Mouse (Mus musculus): ENCODE data around the gene Rgs11.
"Not testable (repeated sequence)": the region's sequence is repeated elsewhere in the genome, so short reads cannot be mapped to it uniquely, and the experiment has no call there.

Rgs11 gene

GRCm38 (mm10) chr17:26202737-26203136 is at the start of gene Rgs11:
Rgs11 (plus strand) TSS chr17:26202951.
- DNase-seq (ENCODE audit: low spot score in 2 of 2) = no peak

- no peak for DNase-seq (ENCODE audit: low spot score in 2 of 2)
Observed at GRCm38 (mm10) chr17:26162736-26163135, 40.0 kb upstream of the Rgs11 start.

- no peak for DNase-seq (ENCODE audit: low spot score in 2 of 2)
Observed at GRCm38 (mm10) chr17:26168039-26168438, 34.7 kb upstream of the Rgs11 start.

GRCm38 (mm10) chr17:26175248-26175647 is 27.5 kb upstream of the Rgs11 start:
- DNase-seq (ENCODE audit: low spot score in 2 of 2) = not testable (repeated sequence)

DNA sequence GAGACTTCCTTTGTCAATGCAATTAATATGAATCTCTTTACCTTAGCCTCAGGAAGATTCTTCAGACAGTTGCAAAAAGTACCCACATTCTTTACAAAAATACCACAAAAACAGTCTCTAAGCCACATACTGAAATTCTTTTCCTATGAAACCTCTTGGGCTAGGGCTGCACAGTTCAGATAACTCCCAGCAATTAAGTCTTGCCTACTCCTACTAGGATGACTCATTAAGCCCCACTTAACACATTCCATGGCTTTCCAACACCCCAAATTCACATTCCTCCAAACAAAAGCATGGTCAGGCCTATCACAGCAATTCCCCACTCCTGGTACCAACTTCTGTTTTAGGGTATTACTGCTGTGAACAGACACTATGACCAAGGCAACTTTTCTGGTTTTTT is 24.1 kb upstream of the Rgs11 start:
- no peak for DNase-seq (ENCODE audit: low spot score in 2 of 2)

GRCm38 (mm10) chr17:26181179-26181578 is 21.6 kb upstream of the Rgs11 start:
- DNase-seq (ENCODE audit: low spot score in 2 of 2) = no peak

DNA sequence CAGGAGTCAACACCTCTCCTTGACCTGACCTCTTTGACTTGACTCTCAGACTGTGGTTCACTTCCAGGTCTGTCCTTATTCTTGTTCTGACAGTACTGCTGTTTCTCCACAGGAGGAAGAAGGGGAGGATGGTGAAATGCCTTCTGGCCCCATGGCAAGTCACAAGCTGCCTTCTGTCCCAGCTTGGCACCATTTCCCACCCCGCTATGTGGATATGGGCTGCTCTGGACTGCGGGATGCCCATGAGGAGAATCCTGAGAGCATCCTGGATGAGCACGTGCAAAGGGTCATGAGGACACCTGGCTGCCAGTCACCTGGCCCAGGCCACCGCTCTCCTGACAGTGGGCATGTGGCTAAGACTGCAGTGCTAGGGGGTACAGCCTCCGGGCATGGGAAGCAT is 15.2 kb upstream of the Rgs11 start:
- DNase-seq (ENCODE audit: low spot score in 2 of 2) = no peak

DNA sequence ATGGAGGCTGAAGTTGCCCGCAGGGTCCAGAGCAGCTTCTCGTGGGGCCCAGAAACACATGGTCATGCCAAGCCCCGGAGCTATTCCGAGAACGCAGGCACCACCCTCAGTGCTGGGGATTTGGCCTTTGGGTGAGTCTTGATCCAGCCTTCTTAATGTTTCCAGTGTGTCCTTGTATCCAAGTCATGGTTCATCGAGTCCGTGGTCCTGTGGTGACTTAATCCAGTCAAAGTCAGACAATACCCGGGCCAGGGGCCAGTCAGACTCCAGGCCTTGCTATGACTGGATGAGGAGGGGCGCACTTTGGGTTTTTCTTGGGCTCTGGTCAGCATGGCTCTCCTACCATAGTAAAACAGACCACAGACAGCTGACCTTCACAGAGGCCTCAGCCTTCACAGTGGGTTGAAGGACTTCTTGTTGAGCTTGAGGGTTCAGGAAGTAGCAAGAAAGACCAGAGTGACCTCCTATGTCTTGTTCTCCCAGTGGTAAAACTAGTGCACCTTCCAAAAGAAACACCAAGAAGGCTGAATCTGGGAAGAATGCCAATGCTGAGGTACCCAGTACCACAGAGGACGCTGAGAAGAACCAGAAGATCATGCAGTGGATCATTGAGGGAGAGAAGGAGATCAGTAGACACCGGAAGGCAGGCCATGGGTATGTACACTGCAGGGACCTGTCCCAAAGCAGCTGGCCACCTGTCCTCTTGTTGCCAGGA is 14.5 kb upstream of the Rgs11 start:
- DNase-seq (ENCODE audit: low spot score in 2 of 2) = no peak

- not testable (repeated sequence) for DNase-seq (ENCODE audit: low spot score in 2 of 2)
Observed at GRCm38 (mm10) chr17:26191486-26191885, 11.3 kb upstream of the Rgs11 start.

DNA sequence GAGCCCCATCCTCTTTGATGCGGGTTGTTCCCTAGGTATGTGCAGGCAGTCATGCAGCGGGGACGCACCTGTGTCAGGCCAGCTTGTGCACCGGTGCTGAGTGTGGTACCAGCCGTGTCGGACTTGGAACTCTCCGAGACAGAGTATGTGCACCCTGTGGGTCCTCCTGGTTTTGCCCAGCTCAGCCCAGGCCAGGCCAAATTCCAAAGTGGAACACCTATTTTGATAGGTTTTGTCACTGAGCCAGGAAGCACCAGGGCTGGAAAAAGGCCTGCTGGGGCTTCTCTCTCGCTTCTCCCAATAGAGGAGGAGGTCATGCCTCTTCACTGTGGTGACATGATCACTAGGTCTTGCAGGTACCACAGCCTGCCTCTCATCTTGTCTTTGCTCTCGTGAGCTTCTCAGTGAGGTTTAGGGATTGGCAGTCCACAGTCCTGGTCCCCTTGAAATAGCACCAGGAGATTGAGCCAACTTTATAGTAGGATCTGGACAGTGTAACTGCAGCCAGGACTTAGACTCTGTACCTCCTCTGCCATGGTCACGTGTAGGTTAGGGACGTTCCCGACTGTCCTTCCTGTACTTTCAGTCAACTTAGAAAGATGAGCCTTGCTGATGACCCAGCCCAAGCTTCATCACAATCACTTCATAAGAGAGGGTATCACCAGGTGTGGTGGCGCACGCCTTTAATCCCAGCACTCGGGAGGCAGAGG is 10.1 kb upstream of the Rgs11 start:
- no peak for DNase-seq (ENCODE audit: low spot score in 2 of 2)

GRCm38 (mm10) chr17:26198892-26199291 is 3.9 kb upstream of the Rgs11 start, which contains the start of gene Pdia2:
Pdia2 (minus strand) TSS chr17:26199087.
- no peak for DNase-seq (ENCODE audit: low spot score in 2 of 2)

GRCm38 (mm10) chr17:26200831-26201705 is 1.7 kb upstream of the Rgs11 start:
- peak in 1 of 2 experiments; percentile 25 for DNase-seq (ENCODE audit: low spot score in 2 of 2)

DNA sequence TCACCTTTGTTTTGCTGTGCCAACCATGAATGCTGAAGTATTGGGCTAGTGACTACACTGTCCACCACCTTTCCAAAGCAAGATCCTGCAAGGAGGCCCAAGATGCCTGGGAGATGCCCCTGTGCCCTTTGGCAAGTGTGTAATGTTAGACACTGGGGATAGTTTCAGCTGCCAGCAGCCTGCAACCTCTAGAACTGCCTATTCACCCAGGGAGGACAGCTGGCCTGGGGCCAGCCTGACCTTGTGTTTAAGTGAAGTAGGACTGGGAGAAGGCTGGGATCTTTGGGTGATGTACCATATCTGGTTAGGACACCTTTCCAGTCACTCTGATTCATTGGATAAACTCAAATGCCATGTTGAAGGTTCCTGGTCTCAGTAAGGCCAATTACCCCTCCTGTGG is 753 bp upstream of the Rgs11 start:
- DNase-seq (ENCODE audit: low spot score in 2 of 2) = no peak

DNA sequence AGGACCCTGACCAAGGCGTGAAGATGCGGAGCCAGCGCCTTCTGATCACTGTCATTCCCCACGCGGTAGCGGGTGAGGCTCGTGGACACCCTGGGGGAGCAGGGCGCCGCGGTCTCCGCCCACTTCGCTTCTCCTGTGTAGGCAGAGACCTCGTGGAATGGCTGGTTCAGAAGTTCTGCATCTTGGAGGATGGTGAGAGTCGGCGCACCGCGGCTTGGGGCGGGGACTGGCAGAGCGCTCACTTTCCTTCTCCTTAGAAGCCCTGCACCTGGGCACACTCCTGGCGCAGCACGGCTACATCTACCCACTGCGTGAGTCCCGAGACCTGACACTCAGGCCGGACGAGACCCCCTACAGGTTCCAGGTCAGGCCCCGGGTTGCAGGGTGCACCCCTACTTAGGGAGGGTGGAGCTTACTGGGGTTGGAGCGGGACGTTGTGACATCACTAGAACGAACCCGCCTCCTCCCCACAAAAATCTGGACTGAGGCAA is 615 bp downstream of the Rgs11 start:
- no peak for DNase-seq (ENCODE audit: low spot score in 2 of 2)

DNA sequence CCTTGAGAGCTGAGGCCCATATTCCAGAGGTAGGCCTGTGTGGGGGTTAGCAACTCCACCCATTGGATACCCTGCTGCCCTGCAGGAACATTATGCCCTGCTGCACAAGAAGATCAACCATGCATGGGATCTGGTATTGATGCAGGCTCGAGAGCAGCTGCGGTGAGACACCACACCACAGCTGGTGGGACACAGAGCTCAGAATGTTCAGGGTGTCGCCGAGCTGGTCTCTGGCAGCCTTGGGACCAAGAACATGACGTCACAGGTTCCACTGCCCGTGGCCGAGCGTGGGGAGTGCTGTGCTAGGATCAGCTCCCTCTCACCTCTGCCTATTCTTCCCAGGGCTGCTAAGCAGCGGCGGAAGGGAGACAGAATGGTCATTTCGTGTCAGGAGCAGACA is 2.0 kb downstream of the Rgs11 start:
- DNase-seq (ENCODE audit: low spot score in 2 of 2) = no peak

DNA sequence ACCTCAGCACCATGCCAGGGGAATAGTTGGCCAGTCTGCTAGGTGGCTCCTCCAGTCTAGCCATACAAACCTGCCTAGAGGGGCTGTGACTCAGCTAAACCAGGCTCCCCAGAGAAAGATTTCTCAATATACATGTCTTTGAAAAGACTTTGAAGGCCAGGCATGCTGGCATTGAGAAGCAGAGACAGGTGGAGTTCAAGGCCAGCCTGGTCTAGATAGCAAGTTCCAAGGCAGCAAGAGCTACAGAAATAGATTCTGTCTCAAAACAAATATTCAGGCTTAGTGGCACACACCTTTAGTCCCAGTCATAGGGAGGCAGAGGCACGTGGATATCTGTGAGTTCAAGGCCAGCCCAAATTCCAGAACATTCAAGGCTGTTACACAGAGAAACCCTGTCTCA is 3.6 kb downstream of the Rgs11 start:
- DNase-seq (ENCODE audit: low spot score in 2 of 2) = no peak

DNA sequence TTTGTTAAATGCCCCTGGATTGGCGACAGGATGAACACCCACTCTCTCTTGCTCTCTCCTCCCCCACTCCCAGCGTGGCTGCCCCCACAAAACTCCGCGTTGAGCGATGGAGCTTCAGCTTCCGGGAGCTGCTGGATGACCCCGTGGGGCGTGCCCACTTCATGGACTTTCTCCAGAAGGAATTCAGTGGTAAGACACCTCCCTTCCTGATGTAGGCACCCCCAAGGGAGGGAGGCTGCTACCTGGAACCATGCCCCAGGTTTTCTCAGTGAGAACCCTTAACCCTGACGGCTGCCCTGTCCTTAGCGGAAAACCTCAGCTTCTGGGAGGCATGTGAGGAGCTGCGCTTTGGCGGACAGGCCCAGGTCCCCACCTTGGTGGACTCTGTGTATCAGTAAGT is 4.9 kb downstream of the Rgs11 start, which contains the start of gene Arhgdig:
TSS of gene Arhgdig (minus strand) at position 101 of the 400 bp plus-strand sequence.
- no peak for DNase-seq (ENCODE audit: low spot score in 2 of 2)

DNA sequence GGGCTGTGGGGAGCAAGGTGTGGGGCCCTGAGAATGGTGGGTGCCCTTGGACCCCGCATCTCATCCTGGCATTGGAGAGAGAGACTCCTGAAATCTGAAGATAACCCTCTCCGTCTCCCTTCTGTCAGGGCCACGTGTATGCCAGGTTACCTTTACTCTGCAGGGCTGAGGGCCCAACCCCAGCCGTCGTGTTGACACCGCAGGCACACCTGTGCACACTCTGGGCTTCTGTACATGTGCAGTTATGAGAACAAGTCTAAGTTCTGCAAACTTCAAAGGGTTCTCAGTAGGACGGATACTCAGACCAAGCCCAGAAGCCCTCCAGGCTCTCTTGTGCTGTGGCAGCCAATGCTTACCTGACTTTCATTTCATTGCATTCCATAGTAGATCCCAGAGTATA is 9.5 kb downstream of the Rgs11 start:
- no peak for DNase-seq (ENCODE audit: low spot score in 2 of 2)

GRCm38 (mm10) chr17:26212681-26213080 is 9.9 kb downstream of the Rgs11 start:
- DNase-seq (ENCODE audit: low spot score in 2 of 2) = no peak

GRCm38 (mm10) chr17:26221508-26221907 is 18.8 kb downstream of the Rgs11 start:
- no peak for DNase-seq (ENCODE audit: low spot score in 2 of 2)

DNA sequence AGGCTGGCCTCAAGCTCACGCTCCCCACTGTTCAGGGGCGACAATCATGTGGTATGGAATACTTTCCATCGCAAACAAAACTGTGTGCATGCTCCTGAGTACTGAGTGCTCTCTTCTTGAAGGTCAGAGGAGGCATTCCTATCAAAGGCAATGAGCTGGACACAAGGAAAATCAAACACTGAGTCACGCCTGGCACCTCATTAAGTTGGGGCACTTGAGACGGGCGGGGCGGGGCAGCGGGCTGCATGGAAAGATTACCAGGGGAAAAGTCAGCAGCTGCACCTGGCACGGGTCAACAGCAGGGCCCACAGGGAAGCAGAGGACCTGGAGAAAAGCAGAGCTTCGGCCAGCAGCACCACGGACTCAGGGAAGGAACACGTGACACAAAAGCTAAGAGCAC is 22.4 kb downstream of the Rgs11 start:
- DNase-seq (ENCODE audit: low spot score in 2 of 2) = no peak

DNA sequence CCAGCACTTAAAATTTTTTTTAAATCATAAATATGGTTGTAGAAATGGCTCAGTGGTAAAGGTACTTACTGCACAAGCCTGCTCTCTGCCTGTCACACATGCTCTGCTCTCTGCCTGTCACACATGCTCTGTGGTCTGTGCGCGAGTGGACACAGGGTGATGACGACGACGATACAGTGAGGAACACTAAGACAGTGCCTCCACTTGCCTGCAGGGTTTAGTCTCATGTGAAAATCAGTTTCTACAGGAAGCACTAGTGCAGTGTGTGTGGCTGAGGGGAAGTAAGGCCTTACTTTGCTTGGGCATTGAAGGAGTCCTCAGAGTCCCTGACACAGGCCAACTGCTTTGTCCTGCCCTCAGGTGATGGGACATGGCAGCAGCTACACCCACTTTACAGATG is 27.0 kb downstream of the Rgs11 start:
- DNase-seq (ENCODE audit: low spot score in 2 of 2) = no peak
